Mouse (Mus musculus) liver, postnatal 0 days (tissue): ENCODE measurements around the gene Stat4.

Experiments
- CTCF ChIP-seq: sonication (generic); IDR thresholded peaks from 2 replicates; pipeline ENCODE4 v1.5.1; 2016; ENCODE audit warnings: antibody characterized with exemption, low read depth
- EP300 ChIP-seq: IDR thresholded peaks from 2 replicates; pipeline ENCODE4 v1.6.1; 2016; ENCODE audit warnings: antibody characterized with exemption, low read depth, mild to moderate bottlenecking

GRCm38 (mm10) chr1:52131787-52132377 is 144.9 kb downstream of the Stat4 start:
- TF ChIP-seq CTCF: peak; percentile 18; the same call in 1 of the 2 replicates
- TF ChIP-seq EP300: no peak
